Mouse (Mus musculus): Measurements from ENCODE around the gene Shank2. TPM values are rescaled to one million over a fixed set of nuclear protein-coding genes. Genes with fewer than 3 reads are reported as not detected.

The Shank2 gene
- polyA plus RNA-seq, 1 experiment from 2014 or later: 5.8 TPM

DNA sequence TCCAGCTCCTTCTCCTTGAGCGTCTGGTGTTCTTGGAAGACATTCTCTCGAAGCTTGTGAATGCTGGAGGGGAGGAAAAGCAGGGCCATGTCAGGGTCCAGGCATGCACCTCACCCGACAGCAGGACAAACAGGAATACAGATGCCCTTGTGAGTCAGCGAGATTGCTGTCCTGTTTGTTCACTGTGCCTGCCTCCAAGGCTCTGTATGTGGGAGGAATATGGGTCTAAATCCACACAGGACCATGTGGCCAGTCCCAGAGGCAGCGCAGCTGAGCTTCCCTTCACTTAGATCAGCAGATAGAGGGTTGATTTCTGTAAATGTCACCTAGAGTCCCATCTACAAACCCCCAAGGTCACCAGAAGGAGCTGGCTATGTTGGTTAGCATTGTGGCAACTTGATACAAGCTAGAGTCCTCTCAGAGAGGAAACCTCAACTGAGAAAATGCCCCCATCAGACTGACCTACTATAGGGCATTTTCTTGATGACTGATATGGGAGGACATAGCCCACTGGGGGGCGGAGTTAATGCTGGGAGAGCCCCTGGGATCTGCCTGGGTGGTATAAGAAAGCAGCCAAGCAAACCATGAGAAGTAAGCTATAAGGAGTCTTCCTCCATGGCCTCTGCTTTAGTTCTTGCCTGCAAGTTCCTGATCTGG is 459.6 kb downstream of the Shank2 start:
- Histone ChIP-seq H3K27me3 (no peaks in the 10 kb centered on the region), H3K9me3 (no peaks in the 10 kb centered on the region), H3K4me2 (replicated peaks) (no peak overlapping the region), H3K9ac (replicated peaks) (no peak overlapping the region), H3K27ac (no peak overlapping the region), H3K4me1 (replicated peaks) (no peaks in the 10 kb centered on the region), H3K36me3 (peaks cover 96% of the 10 kb centered on the region), H3K4me3 (replicated peaks) (no peak overlapping the region)
- 94% methylated on average over 6 of the region's 6 CpGs for WGBS
- ATAC-seq: no peak

GRCm38 (mm10) chr7:144462577-144462976 is 460.8 kb downstream of the Shank2 start:
- Histone ChIP-seq H3K9ac (replicated peaks) (no peak overlapping the region), H3K27ac (no peak overlapping the region), H3K4me2 (replicated peaks) (no peak overlapping the region), H3K36me3 (peaks cover 83% of the 10 kb centered on the region), H3K4me1 (replicated peaks) (no peaks in the 10 kb centered on the region), H3K9me3 (no peaks in the 10 kb centered on the region), H3K4me3 (replicated peaks) (no peak overlapping the region), H3K27me3 (no peaks in the 10 kb centered on the region)
- no peak for ATAC-seq
- 93% methylated on average over 7 of the region's 7 CpGs for WGBS

DNA sequence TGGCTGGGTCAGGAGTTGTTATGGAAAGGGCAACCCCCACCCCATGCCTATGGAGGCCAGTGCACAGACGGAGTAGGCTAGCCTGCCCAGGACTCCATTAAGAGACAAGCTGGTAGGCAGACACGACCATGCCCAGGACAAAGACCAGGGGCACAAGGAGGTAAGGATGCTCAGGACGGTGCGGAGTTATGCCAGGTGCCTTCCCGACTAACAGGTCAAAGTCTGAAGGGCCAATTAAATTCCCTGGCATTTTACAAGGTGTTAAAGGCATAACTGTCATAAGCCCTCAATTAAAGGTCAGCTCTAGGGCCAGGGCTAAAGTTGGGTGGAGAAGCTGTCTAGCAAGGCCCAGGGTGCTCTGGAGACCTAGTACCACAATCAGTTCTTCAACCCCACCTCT is 467.0 kb downstream of the Shank2 start:
- Histone ChIP-seq H3K9ac (replicated peaks) (peak overlapping the region; percentile 3; the same call in 1 of the 2 replicates), H3K4me3 (replicated peaks) (peak overlapping the region; percentile 97; the same call in 1 of the 2 replicates), H3K27me3 (no peaks in the 10 kb centered on the region), H3K36me3 (peaks cover 22% of the 10 kb centered on the region), H3K27ac (no peak overlapping the region), H3K4me2 (replicated peaks) (peak overlapping the region; percentile 98), H3K4me1 (replicated peaks) (peaks cover 22% of the 10 kb centered on the region), H3K9me3 (no peaks in the 10 kb centered on the region)
- ATAC-seq: no peak
- WGBS: 90% methylated on average over 5 of the region's 5 CpGs

GRCm38 (mm10) chr7:144469181-144469641 is 467.5 kb downstream of the Shank2 start:
- no peak for ATAC-seq
- H3K4me3 ChIP-seq (replicated peaks): peak overlapping the region; percentile 97
- peaks cover 17% of the 10 kb centered on the region for H3K36me3 ChIP-seq
- H3K4me2 ChIP-seq (replicated peaks): peak overlapping the region; percentile 98
- H3K27me3 ChIP-seq: no peaks in the 10 kb centered on the region
- peaks cover 22% of the 10 kb centered on the region for H3K4me1 ChIP-seq (replicated peaks)
- no peaks in the 10 kb centered on the region for H3K9me3 ChIP-seq
- peak overlapping the region; percentile 98 for H3K9ac ChIP-seq (replicated peaks)
- no peak overlapping the region for H3K27ac ChIP-seq
- 22% methylated on average over 4 of the region's 4 CpGs for WGBS

DNA sequence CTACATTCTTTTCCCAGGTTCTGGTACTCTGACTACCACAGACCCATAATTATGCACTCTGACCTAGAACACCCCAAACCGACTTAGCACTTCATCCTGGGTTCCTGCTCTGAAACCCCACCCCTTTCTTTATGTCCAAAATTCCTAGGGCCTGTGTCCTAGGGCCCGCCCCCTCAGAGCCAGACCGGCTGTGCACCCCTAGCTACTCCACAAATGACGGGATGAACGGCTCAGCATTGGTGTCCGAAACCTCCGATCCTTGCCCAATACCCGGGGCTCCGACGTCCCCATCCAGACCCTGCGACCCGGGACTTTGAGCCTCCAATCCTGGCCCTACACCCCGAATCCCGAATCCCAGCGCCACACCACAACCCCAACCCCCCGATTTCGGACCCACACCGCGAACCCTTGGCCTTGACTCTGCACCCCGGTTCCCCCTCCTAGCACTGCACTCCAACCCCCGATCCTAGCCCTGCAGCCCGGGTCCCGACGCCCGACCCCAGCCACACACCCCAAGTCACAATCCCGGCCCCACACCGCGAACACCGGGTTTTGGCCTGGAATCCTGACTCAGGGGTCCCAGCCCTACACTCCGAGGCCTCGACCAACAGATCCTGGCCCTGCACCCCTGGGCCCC is 468.3 kb downstream of the Shank2 start:
- H3K36me3 ChIP-seq: peaks cover 9% of the 10 kb centered on the region
- no peaks in the 10 kb centered on the region for H3K27me3 ChIP-seq
- H3K4me2 ChIP-seq (replicated peaks): peak overlapping the region; percentile 98
- peaks cover 22% of the 10 kb centered on the region for H3K4me1 ChIP-seq (replicated peaks)
- WGBS: 2% methylated on average over 31 of the region's 31 CpGs
- peak overlapping the region; percentile 98 for H3K9ac ChIP-seq (replicated peaks)
- H3K27ac ChIP-seq: peak overlapping the region; percentile 83
- peak; percentile 51 for ATAC-seq
- H3K9me3 ChIP-seq: no peaks in the 10 kb centered on the region
- peak overlapping the region; percentile 97 for H3K4me3 ChIP-seq (replicated peaks)

GRCm38 (mm10) chr7:144470545-144471059 is 468.9 kb downstream of the Shank2 start, which contains the start of gene Cttn:
TSS of gene Cttn (minus strand) at chr7:144471009.
- H3K4me1 ChIP-seq (replicated peaks): peaks cover 22% of the 10 kb centered on the region
- peaks cover 5% of the 10 kb centered on the region for H3K36me3 ChIP-seq
- peak within 1 kb of the TSS; percentile 98 for H3K4me2 ChIP-seq (replicated peaks)
- no peaks in the 10 kb centered on the region for H3K27me3 ChIP-seq
- no peaks in the 10 kb centered on the region for H3K9me3 ChIP-seq
- H3K4me3 ChIP-seq (replicated peaks): peak within 1 kb of the TSS; percentile 97
- ATAC-seq: peak; percentile 97
- H3K27ac ChIP-seq: peak within 1 kb of the TSS; percentile 83
- WGBS: under 1% methylated on average over 30 of the region's 30 CpGs
- peak within 1 kb of the TSS; percentile 98 for H3K9ac ChIP-seq (replicated peaks)

GRCm38 (mm10) chr7:144471103-144471502 is 469.4 kb downstream of the Shank2 start:
- H3K27me3 ChIP-seq: no peaks in the 10 kb centered on the region
- H3K9me3 ChIP-seq: no peaks in the 10 kb centered on the region
- H3K4me3 ChIP-seq (replicated peaks): peak overlapping the region; percentile 97

DNA sequence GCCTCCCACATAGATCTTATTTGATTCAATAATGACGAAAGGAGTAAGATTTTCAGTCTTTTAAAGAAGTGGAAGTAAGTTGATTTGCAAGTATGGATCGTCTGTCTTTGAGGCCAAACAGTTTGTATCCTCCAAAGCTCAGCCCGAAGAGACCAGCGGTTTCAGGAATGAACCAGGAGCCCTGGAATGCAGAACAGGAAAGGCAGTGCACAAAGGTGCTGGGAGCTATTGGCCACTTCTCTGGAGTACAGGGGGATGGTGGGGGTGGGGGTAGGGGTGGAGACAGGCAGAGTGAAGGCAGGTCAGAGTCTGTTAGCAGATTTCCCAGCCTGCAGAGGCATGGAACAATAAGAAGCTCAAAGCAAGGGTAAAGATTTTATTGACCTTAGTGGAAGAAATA is 471.8 kb downstream of the Shank2 start:
- H3K4me3 ChIP-seq (replicated peaks): no peak overlapping the region
- H3K9me3 ChIP-seq: no peaks in the 10 kb centered on the region
- no peak overlapping the region for H3K4me2 ChIP-seq (replicated peaks)
- peaks cover 17% of the 10 kb centered on the region for H3K4me1 ChIP-seq (replicated peaks)
- no peak for ATAC-seq
- H3K27ac ChIP-seq: no peak overlapping the region
- H3K36me3 ChIP-seq: peaks cover 25% of the 10 kb centered on the region
- no peaks in the 10 kb centered on the region for H3K27me3 ChIP-seq
- no peak overlapping the region for H3K9ac ChIP-seq (replicated peaks)
- WGBS: 76% methylated on average over 4 of the region's 4 CpGs

More at GRCm38 (mm10) chr7:144471103-144471502, 469.4 kb downstream of the Shank2 start:
- H3K9ac ChIP-seq (replicated peaks): peak overlapping the region; percentile 98
- 84% methylated on average over 2 of the region's 2 CpGs for WGBS
- peaks cover 22% of the 10 kb centered on the region for H3K4me1 ChIP-seq (replicated peaks)
- H3K4me2 ChIP-seq (replicated peaks): peak overlapping the region; percentile 98
- H3K27ac ChIP-seq: peak overlapping the region; percentile 83
- no peak for ATAC-seq
- peaks cover 7% of the 10 kb centered on the region for H3K36me3 ChIP-seq

Small RNAs within 50 kb of the gene (microRNA-seq; reads per million reads assigned to microRNA genes)
- 2.3 reads per million, percentile 5 among the genes with 10 or more reads in this experiment for gene Mir3105

Other genes with a start within 250 kb of the Shank2 start
- 27.0 and 27.3 TPM in 2 replicates for gene Osbpl5, start 244.9 kb upstream of the Shank2 start, polyA plus RNA-seq (2015; fragmentation: Nextera tagmentation; extraction: Ambion mirVana)
- not detected in 2 replicates for gene Mrgprg, start 234.9 kb upstream of the Shank2 start, polyA plus RNA-seq (2015; fragmentation: Nextera tagmentation; extraction: Ambion mirVana)
- gene Mrgpre, start 217.4 kb upstream of the Shank2 start, polyA plus RNA-seq (2015; fragmentation: Nextera tagmentation; extraction: Ambion mirVana): 3.8 and 4.7 TPM in 2 replicates
- gene Nadsyn1, start 179.1 kb upstream of the Shank2 start, polyA plus RNA-seq (2015; fragmentation: Nextera tagmentation; extraction: Ambion mirVana): 7.7 and 8.1 TPM in 2 replicates
- 54.0 and 60.0 TPM in 2 replicates for gene Dhcr7, start 178.8 kb upstream of the Shank2 start, polyA plus RNA-seq (2015; fragmentation: Nextera tagmentation; extraction: Ambion mirVana)
- not detected in 2 replicates for gene Gm498, start 135.1 kb upstream of the Shank2 start, polyA plus RNA-seq (2015; fragmentation: Nextera tagmentation; extraction: Ambion mirVana)

Measured in midbrain, embryonic 13.5 days (tissue).